Mouse (Mus musculus): Measurements from ENCODE around the gene Sgcb.

GRCm38 (mm10) chr5:73642091-73642490 is 5.5 kb downstream of the Sgcb start:
- TF ChIP-seq POLR2A (IDR thresholded peaks at IDR 0.05; ENCODE audit: extremely low read depth, insufficient read depth, low read length): no peak
- peak; percentile 40; the same call in 1 of the 2 replicates for TF ChIP-seq CTCF (IDR thresholded peaks at IDR 0.05; ENCODE audit: extremely low read depth, insufficient read depth, low read length)
